Mouse (Mus musculus): ENCODE measurements at regions not wholly inside any gene's neighbourhood (a gene's known extent, or its start where the extent isn't known, plus 50 kb on each side); places are given as distances from the start of the nearest gene placed in this dataset.
A peak's percentile ranks its signal among the peaks of the same experiment; 100 is the strongest.

DNA sequence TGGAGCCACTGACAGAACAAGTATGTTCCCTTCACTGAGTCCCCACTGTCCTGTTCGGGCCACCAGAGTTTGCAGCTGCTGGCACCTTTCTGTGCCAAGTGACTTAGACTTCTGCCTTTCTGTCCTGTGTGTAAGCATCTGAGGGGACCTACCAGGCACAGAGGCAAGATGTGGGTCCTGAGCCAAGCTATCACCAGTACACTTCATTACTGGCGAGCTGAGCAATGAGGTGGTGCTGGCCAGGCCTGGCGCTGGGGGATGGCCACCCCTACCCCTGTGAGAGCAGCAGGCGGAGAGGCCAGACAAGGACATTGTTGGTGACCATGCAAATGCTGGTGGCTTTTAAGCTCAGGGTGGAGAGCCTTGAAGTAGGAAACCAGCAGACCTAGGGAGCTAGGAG, 87.6 kb upstream of the Mrps6 start:
- intact Hi-C loops (cut with DNase I), result no loop called here
- peak; percentile 73 to 74 for DNase-seq

DNA sequence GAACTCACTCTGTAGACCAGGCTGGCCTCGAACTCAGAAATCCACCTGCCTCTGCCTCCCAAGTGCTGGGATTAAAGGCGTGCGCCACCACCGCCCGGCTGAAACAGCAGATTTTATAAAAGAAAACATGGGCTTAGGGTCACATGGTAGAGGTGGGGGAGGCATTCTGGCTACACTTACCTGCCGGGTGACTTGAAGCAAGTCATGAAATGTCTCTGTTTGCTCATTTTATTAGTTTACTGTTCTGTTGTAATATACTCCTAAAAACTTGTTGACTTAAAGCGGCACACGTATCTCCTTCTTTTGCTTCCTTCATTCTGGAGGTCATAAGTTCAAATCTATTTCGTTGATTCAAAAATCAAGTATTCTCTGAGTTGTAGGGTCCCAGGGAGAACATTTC, 84.9 kb upstream of the Mrps6 start:
- no peak for DNase-seq
- intact Hi-C loops (cut with DNase I), result no loop called here

DNA sequence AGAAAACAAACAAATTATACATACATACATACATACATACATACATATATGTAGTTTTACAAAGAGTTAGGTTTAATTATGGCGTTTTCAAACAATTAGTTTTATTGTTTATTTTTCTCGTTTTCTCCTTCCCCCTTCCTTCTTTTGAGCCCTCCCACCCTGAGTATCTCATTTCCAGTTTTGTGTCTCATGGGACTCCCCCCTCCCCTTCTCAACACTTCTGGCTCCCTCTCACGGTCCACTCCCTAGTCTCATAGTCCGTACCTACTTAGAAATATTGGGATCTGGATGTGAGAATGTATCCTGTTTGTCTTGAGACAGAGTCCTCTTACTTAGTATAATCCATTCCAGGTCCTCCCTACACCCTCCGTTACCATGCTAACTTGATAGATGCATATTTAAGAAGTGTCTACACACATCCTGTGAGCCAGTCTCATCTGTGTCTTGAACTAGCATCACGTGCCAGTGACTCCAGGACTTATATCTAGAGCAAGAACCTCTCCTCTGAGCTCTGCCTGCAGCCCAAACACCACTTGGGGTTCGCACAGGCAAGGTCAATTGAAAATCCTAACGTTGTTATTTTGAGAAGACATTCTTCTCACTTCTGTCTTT, 81.8 kb upstream of the Mrps6 start:
- intact Hi-C loops (cut with DNase I), result no loop called here
- DNase-seq, result no peak

- no peak for DNase-seq
These were observed 79.6 kb upstream of the Mrps6 start for GRCm38 (mm10) chr16:91978423-91978822.

GRCm38 (mm10) chr16:91978846-91979245, 79.2 kb upstream of the Mrps6 start:
- DNase-seq, result no peak
- intact Hi-C loops (cut with DNase I), result no loop called here

More at GRCm38 (mm10) chr16:91978423-91978822, 79.6 kb upstream of the Mrps6 start:
- intact Hi-C loops (cut with DNase I), result no loop called here

DNA sequence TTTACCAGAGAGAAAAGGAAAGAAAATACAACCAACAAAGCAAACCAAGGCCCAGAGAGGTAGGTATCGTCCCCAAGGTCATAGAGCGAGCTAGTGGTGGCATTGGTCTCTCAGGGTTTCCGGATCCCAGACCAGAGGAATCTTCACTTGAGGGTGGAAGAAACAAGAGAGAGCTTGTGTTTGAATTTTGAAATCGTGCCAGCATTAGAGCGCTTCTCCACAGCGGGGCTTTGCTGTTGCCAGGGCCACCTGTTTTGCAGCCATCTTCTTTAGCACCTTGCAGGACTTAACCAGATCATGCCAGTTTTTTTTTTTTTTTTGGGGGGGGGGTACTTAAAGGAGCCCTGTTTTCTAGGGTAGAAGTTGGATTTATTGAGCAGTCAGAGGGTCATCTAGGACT, 77.6 kb upstream of the Mrps6 start:
- DNase-seq, result no peak

GRCm38 (mm10) chr16:91985211-91985610, 72.9 kb upstream of the Mrps6 start:
- intact Hi-C loops (cut with DNase I), result no loop called here
- no peak for DNase-seq

More for the DNA sequence above, 77.6 kb upstream of the Mrps6 start:
- intact Hi-C loops (cut with DNase I), result no loop called here

GRCm38 (mm10) chr16:91989332-91989731, 68.7 kb upstream of the Mrps6 start:
- intact Hi-C loops (cut with DNase I), result no loop called here

GRCm38 (mm10) chr16:91995459-91996190, 62.4 kb upstream of the Mrps6 start:
- intact Hi-C loops (cut with DNase I), result no loop called here
- DNase-seq, result peak; percentile 4 to 20

More at GRCm38 (mm10) chr16:91989332-91989731, 68.7 kb upstream of the Mrps6 start:
- DNase-seq, result no peak

- peak in 1 of 2 experiments; percentile 26 for DNase-seq
- intact Hi-C loops (cut with DNase I), result no loop called here
These were observed 50.7 kb upstream of the Mrps6 start for GRCm38 (mm10) chr16:92007351-92007750.
